20 mouse cellular contexts compared by ENCODE assay signal in genomic region chr1:187965921-187966320, GRCm38 (mm10).
A peak's percentile ranks its signal among the peaks of the same experiment; 100 is the strongest.
DNase-seq lines count a peak whose midpoint lies in the region; ATAC-seq and TF ChIP-seq lines count a peak whose summit lies in the region.
"Had no signal": no experiment of that assay in that cellular context is flagged by ENCODE, and none has a peak within 500 bp of the region (broad histone marks: within the 10 kb centered on the region; RNA-seq: fewer than 3 reads in every experiment).

No protein-coding gene starts in this region.

- H3K36me3 ChIP-seq in heart, embryonic 12.5 days, result no peaks in the 10 kb centered on the region
- H3K36me3 ChIP-seq in forebrain, embryonic 12.5 days (replicated peaks), result no peaks in the 10 kb centered on the region
- no peaks in the 10 kb centered on the region for H3K36me3 ChIP-seq in forebrain, embryonic 16.5 days (ENCODE audit: control insufficient read depth, insufficient read depth)
- H3K36me3 ChIP-seq: embryonic facial prominence, embryonic 12.5 days; heart, embryonic 15.5 days; hindbrain, embryonic 10.5 days; intestine, embryonic 15.5 days had no signal

- H3K4me3 ChIP-seq in heart, embryonic 12.5 days, result no peak overlapping the region
- no peak overlapping the region for H3K4me3 ChIP-seq in forebrain, embryonic 12.5 days (replicated peaks)
- H3K4me3 ChIP-seq in forebrain, embryonic 16.5 days (replicated peaks; ENCODE audit: low read length), result no peak overlapping the region
- H3K4me3 ChIP-seq: embryonic facial prominence, embryonic 12.5 days; heart, embryonic 15.5 days; hindbrain, embryonic 10.5 days; intestine, embryonic 15.5 days had no signal

- no peak for ATAC-seq in heart, embryonic 12.5 days (ENCODE audit: insufficient number of reproducible peaks, low FRiP score)
- peak; percentile 73 for ATAC-seq in forebrain, embryonic 12.5 days (ENCODE audit: low FRiP score)
- ATAC-seq in forebrain, embryonic 16.5 days, result peak; percentile 83
- ATAC-seq: intestine, embryonic 15.5 days had no signal

- H3K4me2 ChIP-seq in heart, embryonic 12.5 days, result no peak overlapping the region
- no peak overlapping the region for H3K4me2 ChIP-seq in forebrain, embryonic 12.5 days
- H3K4me2 ChIP-seq in forebrain, embryonic 16.5 days (ENCODE audit: low read length), result no peak overlapping the region
- H3K4me2 ChIP-seq: embryonic facial prominence, embryonic 12.5 days; hindbrain, embryonic 14.5 days; intestine, embryonic 15.5 days had no signal

- intact Hi-C loops in heart, postnatal 36 days (cut with DNase I), result no loop called here

- TF ChIP-seq CTCF in brain, embryonic 14.5 days (IDR thresholded peaks at IDR 0.05; ENCODE audit: borderline replicate concordance, extremely low read depth, insufficient read depth, insufficient read length), result no peak

- no peaks in the 10 kb centered on the region for H3K9me3 ChIP-seq in heart, embryonic 12.5 days (replicated peaks)
- H3K9me3 ChIP-seq in forebrain, embryonic 12.5 days, result no peaks in the 10 kb centered on the region
- no peaks in the 10 kb centered on the region for H3K9me3 ChIP-seq in forebrain, embryonic 16.5 days (ENCODE audit: control insufficient read depth, low read length)
- H3K9me3 ChIP-seq: embryonic facial prominence, embryonic 12.5 days; heart, embryonic 15.5 days; hindbrain, embryonic 10.5 days; intestine, embryonic 15.5 days had no signal

- H3K27ac ChIP-seq in heart, embryonic 12.5 days (ENCODE audit: poor library complexity, severe bottlenecking), result peak overlapping the region; percentile 35; the same call in 1 of the 2 replicates
- no peak overlapping the region for H3K27ac ChIP-seq in forebrain, embryonic 12.5 days
- H3K27ac ChIP-seq in forebrain, embryonic 16.5 days (ENCODE audit: low read length), result no peak overlapping the region
- H3K27ac ChIP-seq: embryonic facial prominence, embryonic 12.5 days; hindbrain, embryonic 10.5 days; hindbrain, embryonic 14.5 days; intestine, embryonic 15.5 days had no signal

- H3K27me3 ChIP-seq in heart, embryonic 12.5 days (replicated peaks), result no peaks in the 10 kb centered on the region
- peaks cover 51% of the 10 kb centered on the region for H3K27me3 ChIP-seq in forebrain, embryonic 12.5 days
- peaks cover 9% of the 10 kb centered on the region for H3K27me3 ChIP-seq in forebrain, embryonic 16.5 days (replicated peaks; ENCODE audit: control insufficient read depth, insufficient read depth, low read length)
- H3K27me3 ChIP-seq: embryonic facial prominence, embryonic 12.5 days; heart, embryonic 15.5 days; intestine, embryonic 15.5 days had no signal

- H3K9ac ChIP-seq in heart, embryonic 12.5 days, result no peak overlapping the region
- no peak overlapping the region for H3K9ac ChIP-seq in forebrain, embryonic 12.5 days
- no peak overlapping the region for H3K9ac ChIP-seq in forebrain, embryonic 16.5 days (replicated peaks; ENCODE audit: low read depth, low read length)
- H3K9ac ChIP-seq: embryonic facial prominence, embryonic 12.5 days; hindbrain, embryonic 14.5 days; intestine, embryonic 15.5 days had no signal

- DNase-seq in heart, postnatal 36 days, result no peak
- DNase-seq in brain, embryonic 14.5 days (ENCODE audit: low read depth), result peak; percentile 81
- DNase-seq in testis, postnatal 10 days (ENCODE audit: low spot score), result no peak
- DNase-seq in frontal cortex, postnatal 25 days (ENCODE audit: low spot score in 2 of 2), result no peak
- DNase-seq: adrenal gland, adult 8-10 months; adrenal gland, postnatal 36 days; cerebellum, adult 11-12 months; cerebellum, adult 9-10 months; cerebellum, postnatal 25 days; gastrocnemius, postnatal 10 days; heart, postnatal 14 days; kidney, adult 18-20 months had no signal

- TF ChIP-seq POLR2A in brain, embryonic 14.5 days (IDR thresholded peaks at IDR 0.05; ENCODE audit: borderline replicate concordance, extremely low read depth, insufficient read depth, insufficient read length, poor library complexity, severe bottlenecking), result no peak

- H3K4me1 ChIP-seq in heart, embryonic 12.5 days (replicated peaks), result peaks cover 37% of the 10 kb centered on the region
- peaks cover 21% of the 10 kb centered on the region for H3K4me1 ChIP-seq in forebrain, embryonic 12.5 days
- peaks cover 13% of the 10 kb centered on the region for H3K4me1 ChIP-seq in forebrain, embryonic 16.5 days (replicated peaks; ENCODE audit: control insufficient read depth, insufficient read depth, low read length)
- H3K4me1 ChIP-seq: intestine, embryonic 15.5 days had no signal

- WGBS in heart, embryonic 12.5 days, result 33% methylated on average over 6 of the region's 6 CpGs
- 6% methylated on average over 6 of the region's 6 CpGs for WGBS in forebrain, embryonic 12.5 days
- 7% methylated on average over 6 of the region's 6 CpGs for WGBS in forebrain, embryonic 16.5 days
